Mouse (Mus musculus) midbrain, postnatal 0 days (tissue): ENCODE measurements around the gene Ntrk3. TPM values are rescaled to one million over a fixed set of nuclear protein-coding genes. Genes with fewer than 3 reads are reported as not detected.
A peak's percentile ranks its signal among the peaks of the same experiment; 100 is the strongest.

Experiments used
- ATAC-seq: fragments of 200-750 bp; cut with Nextera tagmentation; 2 replicates; pipeline ENCODE4 v1.8.0; 2017; ENCODE audit warnings: moderate number of reproducible peaks, mild to moderate bottlenecking, moderate TSS enrichment, moderate library complexity; ENCODE audit not compliant: low FRiP score
- DNase-seq: peaks from one replicate; pipeline ENCODE4 v3.0.0-alpha.2; 2015; ENCODE audit warnings: low spot score
- H3K27ac ChIP-seq: fragments of 300-500 bp; sonication (generic); 2 replicates; pipeline ENCODE4 v1.5.1; 2014; ENCODE audit warnings: low read depth, mild to moderate bottlenecking, low read length, mixed read lengths
- H3K27me3 ChIP-seq: fragments of 300-500 bp; sonication (generic); 2 replicates; pipeline ENCODE4 v1.6.1; 2014; ENCODE audit warnings: low read length, control low read depth, mixed read lengths; ENCODE audit not compliant: insufficient read depth
- H3K36me3 ChIP-seq: fragments of 300-500 bp; sonication (generic); 2 replicates; pipeline ENCODE4 v1.6.1; 2014; ENCODE audit warnings: low read length, control low read depth, mixed read lengths; ENCODE audit not compliant: insufficient read depth
- H3K4me1 ChIP-seq: fragments of 300-500 bp; sonication (generic); 2 replicates; pipeline ENCODE4 v1.6.1; 2014; ENCODE audit warnings: mild to moderate bottlenecking, control low read depth, antibody characterized with exemption, low read length, mixed read lengths; ENCODE audit not compliant: insufficient read depth
- H3K4me2 ChIP-seq: fragments of 300-500 bp; sonication (generic); 2 replicates; pipeline ENCODE4 v1.6.1; 2014; ENCODE audit warnings: low read depth, mild to moderate bottlenecking, low read length, mixed read lengths; ENCODE audit not compliant: poor library complexity, severe bottlenecking
- H3K4me3 ChIP-seq: fragments of 300-500 bp; sonication (generic); 2 replicates; pipeline ENCODE4 v1.5.1; 2014; ENCODE audit warnings: low read depth, mild to moderate bottlenecking, low read length, moderate library complexity
- H3K9ac ChIP-seq: fragments of 300-500 bp; sonication (generic); replicated peaks from 2 replicates; pipeline ENCODE4 v1.6.1; 2014; ENCODE audit warnings: mild to moderate bottlenecking, low read length, moderate library complexity, mixed read lengths; ENCODE audit not compliant: poor library complexity, severe bottlenecking
- H3K9me3 ChIP-seq: fragments of 300-500 bp; sonication (generic); 2 replicates; pipeline ENCODE4 v1.6.1; 2016; ENCODE audit warnings: low read length, control low read depth
- CTCF ChIP-seq: IDR thresholded peaks from 2 replicates; pipeline ENCODE4 v1.5.1; 2016; ENCODE audit warnings: antibody characterized with exemption, mild to moderate bottlenecking
- WGBS: fragments of 180-500 bp; shearing (Covaris S2); extraction: QIAGEN DNeasy Blood & Tissue Kit; methylation state at CpG from one replicate; pipeline ENCODE4 v1.1.7; 2014; 5-methylcytosine and 5-hydroxymethylcytosine counted together
- polyA plus RNA-seq: library from polyadenylated mRNA; unstranded; fragments of >200 nt; fragmentation: Nextera tagmentation; extraction: Ambion mirVana; gene quantifications from 2 replicates; pipeline ENCODE4 v1.2.1, GENCODE M21; 2015
- total RNA-seq: library from RNA; depleted of rRNA; stranded (reverse); fragments of >200 nt; gene quantifications from 2 replicates; pipeline ENCODE4 v1.2.3, GENCODE M21; 2014

The Ntrk3 gene
- total and polyA plus RNA-seq, 2 experiments from 2014 or later, result 26.0 to 101 TPM

DNA sequence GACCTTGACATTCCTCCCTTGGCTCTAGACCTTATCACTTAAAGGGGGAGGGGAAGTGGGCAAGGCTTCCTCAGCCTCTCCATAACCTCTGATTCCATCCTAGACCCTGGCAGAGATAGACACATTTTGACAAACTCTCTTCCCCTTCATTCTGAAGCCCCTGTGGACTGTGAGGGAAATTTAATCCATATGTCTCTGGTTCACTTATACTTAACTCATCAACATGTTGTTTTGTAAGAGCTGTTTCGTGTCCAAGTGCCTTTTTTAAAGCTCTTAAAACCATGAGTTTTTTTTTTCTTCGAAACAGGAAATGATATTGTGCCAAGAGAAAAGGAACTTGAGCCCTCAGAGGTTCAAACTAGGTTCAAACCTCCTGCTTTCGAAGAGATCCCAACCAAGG lies 335.3 kb downstream of the Ntrk3 start:
- DNase-seq, result no peak
- Histone ChIP-seq H3K9me3 (no peaks in the 10 kb centered on the region), H3K27ac (no peak overlapping the region), H3K9ac (no peak overlapping the region), H3K4me2 (no peak overlapping the region), H3K27me3 (no peaks in the 10 kb centered on the region), H3K36me3 (0 out of 2 replicates have a peak, but pooled peaks cover 4% of the 10 kb centered on the region), H3K4me1 (no peaks in the 10 kb centered on the region), H3K4me3 (no peak overlapping the region)
- WGBS, result 86% methylated on average over 3 of the region's 3 CpGs
- TF ChIP-seq CTCF, result no peak
- ATAC-seq, result no peak

DNA sequence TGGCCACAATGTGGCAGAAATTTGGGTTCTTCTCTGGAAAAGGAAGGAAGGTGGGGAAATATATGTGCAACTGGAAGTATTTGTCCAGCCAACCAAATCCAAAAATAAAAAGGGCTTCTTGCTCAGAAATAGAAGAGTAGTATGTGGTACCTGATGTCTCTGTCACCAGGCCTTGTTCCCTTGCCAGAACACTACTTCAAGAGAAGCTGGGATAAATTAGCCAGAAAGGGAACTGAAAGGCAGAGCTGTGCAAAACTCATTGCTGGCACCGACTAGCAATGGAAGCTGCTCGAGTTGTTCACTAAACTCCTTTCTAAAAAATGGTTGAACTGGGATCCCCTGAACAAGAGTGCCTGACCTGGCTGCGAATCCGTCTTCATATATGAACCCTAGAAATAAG lies 337.6 kb downstream of the Ntrk3 start:
- Histone ChIP-seq H3K9me3 (no peaks in the 10 kb centered on the region), H3K36me3 (0 out of 2 replicates have a peak, but pooled peaks cover 4% of the 10 kb centered on the region), H3K4me2 (no peak overlapping the region), H3K4me3 (no peak overlapping the region), H3K9ac (no peak overlapping the region), H3K27me3 (no peaks in the 10 kb centered on the region), H3K27ac (no peak overlapping the region), H3K4me1 (no peaks in the 10 kb centered on the region)
- ATAC-seq (no peak), DNase-seq (no peak)
- TF ChIP-seq CTCF, result no peak
- WGBS, result 96% methylated on average over 4 of the region's 4 CpGs

DNA sequence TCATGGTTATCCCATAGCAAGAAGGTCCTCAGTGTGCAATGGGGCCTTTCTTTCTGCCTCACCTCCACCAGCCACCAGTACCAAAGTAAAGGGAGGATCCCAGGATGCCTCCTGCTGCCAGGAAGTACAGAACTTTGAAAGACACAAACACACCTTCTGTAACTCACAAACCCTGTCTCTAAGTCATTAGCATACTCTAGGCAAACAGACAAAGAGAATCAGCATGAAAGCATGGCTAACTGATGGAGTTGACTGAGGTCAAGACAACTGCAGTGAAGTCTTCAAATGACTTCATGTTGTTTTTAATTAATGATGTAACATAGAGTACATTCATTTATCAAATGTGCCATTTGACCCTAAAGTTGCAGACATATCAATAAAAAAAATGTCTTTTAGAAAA lies 339.4 kb downstream of the Ntrk3 start:
- no peaks in the 10 kb centered on the region for H3K4me1 ChIP-seq
- 0 out of 2 replicates have a peak, but pooled peaks cover 4% of the 10 kb centered on the region for H3K36me3 ChIP-seq
- DNase-seq, result no peak
- no peaks in the 10 kb centered on the region for H3K9me3 ChIP-seq
- no peak overlapping the region for H3K9ac ChIP-seq
- H3K27ac ChIP-seq, result no peak overlapping the region
- H3K4me2 ChIP-seq, result no peak overlapping the region
- ATAC-seq, result no peak
- no peak for TF ChIP-seq CTCF
- H3K4me3 ChIP-seq, result no peak overlapping the region
- no peaks in the 10 kb centered on the region for H3K27me3 ChIP-seq

DNA sequence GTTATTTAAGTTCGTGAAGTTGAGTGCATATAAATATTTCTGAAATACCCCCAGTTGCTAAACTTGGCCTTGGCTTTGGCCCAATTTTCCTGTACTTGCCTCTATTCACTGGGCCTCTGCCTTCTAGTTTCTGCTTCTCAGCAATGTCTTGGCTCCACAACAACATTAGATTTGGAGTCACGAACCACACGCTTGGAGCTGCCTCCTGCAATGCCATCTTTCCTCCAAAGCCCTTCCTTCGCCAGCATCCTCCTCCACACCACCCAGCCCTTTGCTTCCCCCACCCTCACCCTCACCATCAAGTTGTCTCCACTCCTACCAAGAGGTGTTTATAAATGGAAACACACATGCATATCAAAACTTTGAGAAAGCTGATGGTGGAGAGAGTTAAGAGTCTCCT lies 340.6 kb downstream of the Ntrk3 start:
- WGBS, result 84% methylated on average over 4 of the region's 4 CpGs
- no peak for TF ChIP-seq CTCF

DNA sequence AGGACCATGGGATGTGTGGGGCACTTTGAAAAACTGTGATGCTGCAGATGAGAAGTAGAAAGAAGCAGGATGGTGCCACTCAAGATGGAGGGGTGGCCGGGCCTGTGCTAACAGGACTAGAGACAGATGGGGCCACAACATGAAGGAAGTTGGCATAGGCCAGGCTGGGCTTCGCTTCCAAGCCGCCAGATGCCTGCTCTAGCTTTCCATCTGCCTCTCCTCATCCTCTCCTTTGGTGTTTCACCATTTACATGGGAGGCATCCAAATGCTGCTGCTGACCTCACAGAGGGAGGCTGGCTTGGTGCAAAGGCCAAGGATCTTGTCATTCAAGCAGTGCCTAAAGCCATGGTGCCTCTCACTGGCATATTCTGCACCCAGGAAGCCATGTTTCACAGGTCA lies 347.8 kb downstream of the Ntrk3 start:
- no peaks in the 10 kb centered on the region for H3K9me3 ChIP-seq
- no peak overlapping the region for H3K27ac ChIP-seq
- H3K9ac ChIP-seq, result no peak overlapping the region
- H3K27me3 ChIP-seq, result no peaks in the 10 kb centered on the region
- H3K36me3 ChIP-seq, result 0 out of 2 replicates have a peak, but pooled peaks cover 4% of the 10 kb centered on the region
- no peak overlapping the region for H3K4me2 ChIP-seq
- TF ChIP-seq CTCF, result no peak
- WGBS, result 96% methylated on average over 3 of the region's 3 CpGs
- no peak for ATAC-seq
- no peak overlapping the region for H3K4me3 ChIP-seq
- H3K4me1 ChIP-seq, result no peaks in the 10 kb centered on the region
- DNase-seq, result peak; percentile 51

More for the DNA sequence above, 340.6 kb downstream of the Ntrk3 start:
- Histone ChIP-seq H3K4me3 (no peak overlapping the region), H3K9me3 (no peaks in the 10 kb centered on the region), H3K4me2 (no peak overlapping the region), H3K27ac (no peak overlapping the region), H3K27me3 (no peaks in the 10 kb centered on the region), H3K36me3 (0 out of 2 replicates have a peak, but pooled peaks cover 5% of the 10 kb centered on the region), H3K4me1 (no peaks in the 10 kb centered on the region), H3K9ac (no peak overlapping the region)
- DNase-seq (no peak), ATAC-seq (no peak)

DNA sequence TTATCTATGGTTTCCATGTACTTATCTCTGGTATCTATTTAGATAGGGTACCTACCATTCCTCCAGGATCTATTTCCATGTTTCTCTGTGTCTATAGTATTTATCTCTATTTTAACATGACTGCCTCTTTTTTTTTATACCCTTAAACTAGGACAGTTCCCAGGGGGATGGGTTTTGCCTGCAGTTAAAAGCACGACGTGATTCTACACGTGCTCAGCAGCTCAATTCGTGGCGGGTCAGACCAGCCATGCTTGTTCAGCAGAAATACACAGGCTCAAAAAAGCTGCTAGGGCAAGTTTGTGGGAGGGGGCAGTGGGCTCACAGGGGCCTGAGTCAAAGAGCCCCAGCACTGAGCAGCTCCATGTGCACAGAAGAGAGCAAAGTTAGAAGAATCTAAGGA lies 349.7 kb downstream of the Ntrk3 start:
- H3K4me3 ChIP-seq, result no peak overlapping the region
- H3K27ac ChIP-seq, result no peak overlapping the region
- H3K27me3 ChIP-seq, result no peaks in the 10 kb centered on the region
- no peak overlapping the region for H3K9ac ChIP-seq
- DNase-seq (peak; percentile 62), ATAC-seq (no peak)
- TF ChIP-seq CTCF, result no peak
- WGBS, result 58% methylated on average over 5 of the region's 5 CpGs
- no peaks in the 10 kb centered on the region for H3K4me1 ChIP-seq
- H3K4me2 ChIP-seq, result no peak overlapping the region
- H3K9me3 ChIP-seq, result no peaks in the 10 kb centered on the region
- 0 out of 2 replicates have a peak, but pooled peaks cover 4% of the 10 kb centered on the region for H3K36me3 ChIP-seq
